Mouse (Mus musculus) neural tube, embryonic 11.5 days (tissue): Measurements from ENCODE around the gene Usp51. TPM values are rescaled to one million over a fixed set of nuclear protein-coding genes. Genes with fewer than 3 reads are reported as not detected.
"Not testable (repeated sequence)": the region's sequence is repeated elsewhere in the genome, so short reads cannot be mapped to it uniquely, and the experiment has no call there.

ENCODE experiments used
- ATAC-seq: fragments of 200-750 bp; cut with Nextera tagmentation; 2 replicates; pipeline ENCODE4 v1.8.0; 2017; ENCODE audit warnings: moderate number of reproducible peaks, mild to moderate bottlenecking, moderate TSS enrichment, moderate library complexity; ENCODE audit not compliant: insufficient read depth, low FRiP score, low TSS enrichment
- DNase-seq: peaks from one replicate; pipeline ENCODE4 v3.0.0-alpha.2; 2015; ENCODE audit warnings: low spot score
- H3K27ac ChIP-seq: fragments of 300-500 bp; sonication (generic); 2 replicates; pipeline ENCODE4 v1.5.1; 2014; ENCODE audit warnings: low read depth, mild to moderate bottlenecking, low read length
- H3K27me3 ChIP-seq: fragments of 300-500 bp; sonication (generic); 2 replicates; pipeline ENCODE4 v1.6.1; 2014; ENCODE audit warnings: mild to moderate bottlenecking, low read length, mixed read lengths; ENCODE audit not compliant: control insufficient read depth, insufficient read depth
- H3K36me3 ChIP-seq: fragments of 300-500 bp; sonication (generic); 2 replicates; pipeline ENCODE4 v1.6.1; 2014; ENCODE audit warnings: mild to moderate bottlenecking, low read length, moderate library complexity, mixed read lengths; ENCODE audit not compliant: control insufficient read depth, insufficient read depth
- H3K4me1 ChIP-seq: fragments of 300-500 bp; sonication (generic); 2 replicates; pipeline ENCODE4 v1.6.1; 2014; ENCODE audit warnings: low read length, mixed read lengths; ENCODE audit not compliant: control insufficient read depth, insufficient read depth
- H3K4me2 ChIP-seq: fragments of 300-500 bp; sonication (generic); 2 replicates; pipeline ENCODE4 v1.6.1; 2014; ENCODE audit warnings: low read depth, mild to moderate bottlenecking, moderate library complexity
- H3K4me3 ChIP-seq: fragments of 300-500 bp; sonication (generic); 2 replicates; pipeline ENCODE4 v1.5.1; 2014; ENCODE audit warnings: low read depth, low read length
- H3K9ac ChIP-seq: fragments of 300-500 bp; sonication (generic); 2 replicates; pipeline ENCODE4 v1.6.1; 2014; ENCODE audit warnings: mild to moderate bottlenecking, low read length
- H3K9me3 ChIP-seq: fragments of 300-500 bp; sonication (generic); 2 replicates; pipeline ENCODE4 v1.6.1; 2016; ENCODE audit warnings: low read length; ENCODE audit not compliant: control insufficient read depth
- WGBS: fragments of 180-500 bp; shearing (Covaris S2); extraction: QIAGEN DNeasy Blood & Tissue Kit; methylation state at CpG from one replicate; pipeline ENCODE4 v1.1.7; 2014; 5-methylcytosine and 5-hydroxymethylcytosine counted together
- polyA plus RNA-seq: library from polyadenylated mRNA; unstranded; fragments of >200 nt; fragmentation: Nextera tagmentation; extraction: Ambion mirVana; gene quantifications from 2 replicates; pipeline ENCODE4 v1.2.1, GENCODE M21; 2014

Gene Usp51
- polyA plus RNA-seq, 1 experiment from 2014 or later = 4.0 TPM

DNA sequence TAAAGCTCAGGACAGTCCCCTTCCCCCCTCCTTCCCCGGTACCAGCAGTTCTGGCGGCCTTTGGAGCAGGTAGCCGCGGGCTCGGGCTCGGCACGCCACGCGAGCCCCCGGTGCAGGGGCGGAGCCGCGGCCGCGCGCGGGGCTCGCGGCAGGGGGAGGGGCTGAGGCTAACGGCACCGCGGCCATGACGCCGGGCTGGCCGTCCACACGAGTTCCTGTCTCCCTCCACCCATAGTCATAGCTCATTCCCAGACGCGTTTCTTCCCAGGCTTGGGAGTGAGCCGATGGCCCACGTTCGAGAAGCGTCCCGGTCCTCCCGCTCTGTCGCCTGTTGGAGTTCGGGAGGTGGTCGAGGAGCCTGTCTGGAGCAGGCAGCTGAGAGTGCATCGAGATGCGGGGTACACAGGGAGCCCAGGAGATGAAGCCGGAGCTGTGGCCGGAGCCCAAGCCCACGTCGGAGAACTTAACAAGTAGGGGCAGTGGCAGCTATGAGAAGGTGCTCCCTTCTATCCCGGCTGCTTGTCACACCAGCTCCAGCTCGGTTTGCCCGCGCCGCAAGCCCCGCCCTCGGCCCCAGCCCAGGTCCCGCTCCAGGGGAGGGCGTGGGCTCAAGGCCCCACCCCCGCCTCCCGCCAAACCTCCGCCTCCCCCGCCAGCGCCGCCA lies 884 bp downstream of the Usp51 start:
- peak; percentile 65 for DNase-seq
- peak overlapping the region; percentile 65 for H3K9ac ChIP-seq
- no peaks in the 10 kb centered on the region for H3K27me3 ChIP-seq
- H3K27ac ChIP-seq = peak overlapping the region; percentile 64
- no peaks in the 10 kb centered on the region for H3K9me3 ChIP-seq
- peak overlapping the region; percentile 53 for H3K4me3 ChIP-seq
- H3K4me1 ChIP-seq = no peaks in the 10 kb centered on the region
- H3K4me2 ChIP-seq = peak overlapping the region; percentile 52
- 18% methylated on average over 32 of the region's 58 CpGs for WGBS
- H3K36me3 ChIP-seq = no peaks in the 10 kb centered on the region
- ATAC-seq = peak; percentile 78

DNA sequence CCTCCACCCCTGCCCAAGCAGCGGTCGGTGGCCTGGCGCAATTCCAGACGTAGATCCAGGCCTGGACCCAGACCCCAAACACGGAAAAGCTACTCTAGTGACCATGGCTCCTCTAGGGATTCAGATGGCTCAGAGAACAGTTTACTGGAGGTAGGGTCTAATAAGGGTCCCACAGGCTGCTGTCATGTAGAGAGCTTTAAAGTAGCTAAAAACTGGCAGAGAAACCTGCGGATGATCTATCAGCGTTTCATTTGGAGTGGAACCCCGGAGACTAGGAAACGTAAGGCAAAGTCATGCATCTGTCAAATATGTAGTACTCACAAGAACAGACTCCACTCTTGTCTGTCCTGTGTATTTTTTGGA lies 1.4 kb downstream of the Usp51 start:
- ATAC-seq = no peak
- Histone ChIP-seq H3K27ac (no peak overlapping the region), H3K4me1 (no peaks in the 10 kb centered on the region)

DNA sequence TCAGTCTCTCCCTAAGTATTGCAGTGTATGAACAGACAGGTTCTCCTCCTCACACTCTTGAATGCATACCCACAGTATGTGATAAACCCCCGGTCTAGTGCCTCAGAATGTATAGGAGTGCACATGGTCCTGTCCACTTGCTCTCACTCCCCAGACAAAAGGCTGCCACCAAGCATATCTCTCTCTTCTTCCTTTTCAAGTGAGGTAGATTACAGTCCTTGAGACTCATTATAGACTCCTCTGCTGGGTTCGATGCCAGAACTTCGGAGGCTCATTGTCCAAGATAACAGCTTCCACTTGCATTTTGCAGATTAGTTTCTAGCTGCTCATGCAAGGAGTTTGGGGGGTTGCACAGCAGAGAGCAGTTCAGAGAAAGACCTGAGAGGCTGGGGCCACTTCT lies 19.0 kb downstream of the Usp51 start:
- not testable (repeated sequence) for H3K4me2 ChIP-seq, ATAC-seq

More for the DNA sequence above, 1.4 kb downstream of the Usp51 start:
- Histone ChIP-seq H3K4me2 (peak overlapping the region; percentile 52), H3K36me3 (no peaks in the 10 kb centered on the region), H3K9me3 (no peaks in the 10 kb centered on the region), H3K9ac (peak overlapping the region; percentile 65), H3K27me3 (no peaks in the 10 kb centered on the region), H3K4me3 (peak overlapping the region; percentile 53)
- no peak for DNase-seq
- 42% methylated on average over 9 of the region's 9 CpGs for WGBS

DNA sequence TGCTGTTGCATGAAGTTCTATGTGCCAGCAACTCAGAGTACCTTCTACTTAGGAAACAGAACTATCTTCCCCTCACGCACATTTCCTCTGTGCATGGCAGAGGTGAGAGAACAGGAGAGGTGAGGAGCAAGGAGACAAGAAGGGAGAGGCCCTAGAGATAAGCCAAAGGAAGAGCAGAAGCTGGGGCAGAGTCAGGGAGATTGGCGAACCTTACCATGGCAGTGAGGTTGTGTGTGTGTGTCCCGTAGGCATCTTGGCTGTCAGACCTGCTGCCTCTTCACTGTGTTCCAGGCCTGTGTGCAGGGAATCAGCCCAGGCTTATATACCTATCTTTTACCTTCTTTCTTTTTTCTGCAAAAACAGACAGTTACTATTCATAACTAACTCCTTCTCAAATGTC lies 19.4 kb downstream of the Usp51 start:
- not testable (repeated sequence) for H3K36me3 ChIP-seq, DNase-seq, H3K4me3 ChIP-seq, H3K27me3 ChIP-seq, H3K9ac ChIP-seq, H3K4me1 ChIP-seq, H3K9me3 ChIP-seq, ATAC-seq, H3K4me2 ChIP-seq, H3K27ac ChIP-seq
- no CpG with 5 or more reads among the region's 3 CpGs for WGBS

More for the DNA sequence above, 19.0 kb downstream of the Usp51 start:
- WGBS = no CpG with 5 or more reads among the region's 3 CpGs
- not testable (repeated sequence) for H3K36me3 ChIP-seq, H3K27ac ChIP-seq, H3K9ac ChIP-seq, H3K4me1 ChIP-seq, H3K9me3 ChIP-seq, H3K4me3 ChIP-seq, DNase-seq, H3K27me3 ChIP-seq

DNA sequence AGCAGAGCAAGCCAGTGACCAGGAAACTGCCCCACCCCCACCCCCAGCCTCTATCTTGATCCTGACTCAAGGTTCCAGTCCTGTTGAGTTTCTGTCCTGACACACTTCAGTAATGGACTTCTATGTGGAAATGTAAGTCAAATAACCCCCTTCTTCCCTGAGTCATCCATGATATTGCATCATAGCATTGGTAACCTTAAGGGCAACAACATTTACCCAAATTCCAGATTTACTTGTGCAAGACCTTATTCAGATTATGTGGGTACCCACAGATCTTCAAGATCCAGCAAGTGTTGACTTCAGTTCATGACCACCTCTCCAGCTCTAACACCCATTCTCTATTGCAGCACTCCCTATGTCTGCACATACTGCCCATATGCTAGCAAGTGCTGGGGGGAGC lies 25.3 kb downstream of the Usp51 start:
- H3K27me3 ChIP-seq, H3K4me1 ChIP-seq, H3K4me2 ChIP-seq, DNase-seq, H3K4me3 ChIP-seq, H3K9ac ChIP-seq, H3K36me3 ChIP-seq, H3K27ac ChIP-seq, H3K9me3 ChIP-seq, ATAC-seq: not testable (repeated sequence)

DNA sequence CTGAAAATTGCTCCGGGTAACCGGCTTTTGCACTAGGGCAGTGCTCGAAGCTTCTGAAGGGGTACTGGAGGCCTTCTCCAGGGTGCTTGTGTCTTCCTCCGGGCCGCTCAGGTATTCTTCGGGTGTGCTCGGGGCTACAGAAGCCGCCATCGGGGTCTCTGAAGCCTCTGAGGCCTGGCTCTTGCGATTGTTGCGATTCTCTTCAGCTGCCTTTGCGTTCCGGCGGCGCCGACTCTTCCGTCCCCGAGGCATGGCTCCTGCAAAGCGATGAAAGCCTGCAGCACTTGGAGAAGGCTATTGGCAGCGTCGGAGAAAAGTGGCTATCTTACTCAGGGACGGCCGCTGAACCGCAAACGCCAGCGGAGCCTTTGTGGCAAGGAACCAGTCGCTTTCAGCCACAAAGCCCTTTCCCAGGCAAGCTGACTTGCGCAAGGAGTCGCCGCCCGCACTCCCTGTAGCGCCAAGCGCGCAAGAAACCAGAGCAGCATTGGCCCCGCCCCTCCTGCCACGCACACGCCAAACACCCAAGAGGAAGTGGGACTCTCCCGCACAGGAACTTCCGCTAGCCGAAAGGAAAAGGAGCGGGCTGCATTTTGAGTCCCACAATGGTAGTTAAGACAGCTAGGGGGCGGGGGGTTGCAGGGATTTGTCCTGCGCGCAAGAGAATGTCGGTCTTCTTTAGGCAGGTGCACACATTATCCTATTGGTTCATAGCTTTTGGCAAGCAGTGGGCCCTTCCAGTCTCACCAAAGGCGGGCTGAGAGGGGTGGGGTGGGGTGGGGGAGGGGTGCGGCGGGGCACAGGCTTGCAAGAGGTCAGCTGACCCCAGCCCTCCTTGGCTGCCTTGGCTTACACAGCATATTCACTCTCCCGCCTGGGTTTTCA lies 31.1 kb downstream of the Usp51 start, which contains the start of gene Mageh1:
Gene Mageh1, minus strand, starts transcription at position 489 of the 885 bp plus-strand sequence.
- peak; percentile 89 for ATAC-seq
- H3K9ac ChIP-seq = peak within 1 kb of the TSS; percentile 79
- 9% methylated on average over 48 of the region's 49 CpGs for WGBS

DNA sequence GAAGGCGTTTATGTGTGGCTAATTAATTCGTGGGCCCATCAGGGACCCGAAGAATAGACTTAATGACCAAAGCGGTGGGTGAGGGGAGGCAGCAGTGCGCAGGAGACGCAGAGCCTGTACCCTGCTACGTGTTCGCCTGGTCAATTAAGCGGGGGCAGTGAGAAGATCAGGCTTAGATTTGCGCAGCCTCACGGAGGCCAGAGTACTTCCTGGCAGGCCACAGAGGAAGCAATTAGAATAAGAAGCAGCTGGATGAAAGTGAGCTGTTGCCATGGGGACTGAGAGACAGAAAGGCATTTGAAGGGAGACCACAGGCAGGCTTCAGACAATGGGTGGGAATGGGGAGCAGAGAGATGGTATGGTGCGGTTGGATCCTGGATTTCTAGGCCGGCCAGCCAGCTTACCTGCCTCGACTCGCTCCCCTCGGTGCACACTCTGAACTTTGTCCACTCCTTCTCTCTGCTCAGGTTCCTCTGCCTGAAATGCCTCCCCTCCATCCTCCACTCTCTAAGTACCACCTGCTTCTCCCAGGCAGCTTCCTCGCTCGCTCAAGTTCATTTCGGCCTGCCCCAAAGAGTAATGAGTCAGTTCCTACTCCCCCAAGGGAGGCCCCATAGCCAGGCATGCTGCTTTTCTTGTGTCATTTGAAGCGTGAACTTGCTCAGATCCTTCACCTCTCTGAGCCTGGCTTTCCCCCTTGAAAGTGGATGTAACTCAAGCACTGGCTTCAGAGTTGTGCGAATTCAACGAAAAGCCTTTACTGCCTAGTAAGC lies 31.9 kb downstream of the Usp51 start:
- peak overlapping the region; percentile 53 for H3K4me3 ChIP-seq

More for the DNA sequence above, 31.1 kb downstream of the Usp51 start, which contains the start of gene Mageh1:
- H3K9me3 ChIP-seq = no peaks in the 10 kb centered on the region
- peak within 1 kb of the TSS; percentile 56 for H3K4me2 ChIP-seq
- DNase-seq = peak; percentile 87
- H3K27me3 ChIP-seq = no peaks in the 10 kb centered on the region
- peak within 1 kb of the TSS; percentile 89 for H3K27ac ChIP-seq
- no peaks in the 10 kb centered on the region for H3K4me1 ChIP-seq
- H3K4me3 ChIP-seq = peak within 1 kb of the TSS; percentile 53
- no peaks in the 10 kb centered on the region for H3K36me3 ChIP-seq

More for the DNA sequence above, 31.9 kb downstream of the Usp51 start:
- ATAC-seq = peak; percentile 92
- not testable (repeated sequence) for H3K27me3 ChIP-seq, H3K36me3 ChIP-seq, H3K9ac ChIP-seq, H3K9me3 ChIP-seq, DNase-seq, H3K4me1 ChIP-seq
- H3K27ac ChIP-seq = peak overlapping the region; percentile 89
- 17% methylated on average over 7 of the region's 22 CpGs for WGBS
- H3K4me2 ChIP-seq = peak overlapping the region; percentile 23
